21 mouse cellular contexts compared by ENCODE assay signal in genomic region chr6:4634804-4635203, GRCm38 (mm10). TPM values are rescaled to one million over a fixed set of nuclear protein-coding genes. Genes with fewer than 3 reads are reported as not detected.
A peak's percentile ranks its signal among the peaks of the same experiment; 100 is the strongest.
DNase-seq lines count a peak whose midpoint lies in the region; ATAC-seq lines count a peak whose summit lies in the region.
"Had no signal": no experiment of that assay in that cellular context is flagged by ENCODE, and none has a peak within 500 bp of the region (broad histone marks: within the 10 kb centered on the region; RNA-seq: fewer than 3 reads in every experiment).

No protein-coding gene starts in this region.

- H3K9me3 ChIP-seq in kidney, embryonic 14.5 days (ENCODE audit: control insufficient read depth, low read length): no peaks in the 10 kb centered on the region
- H3K9me3 ChIP-seq in kidney, embryonic 15.5 days (replicated peaks): no peaks in the 10 kb centered on the region
- no peaks in the 10 kb centered on the region for H3K9me3 ChIP-seq in limb, embryonic 12.5 days
- H3K9me3 ChIP-seq: embryonic facial prominence, embryonic 13.5 days; forebrain, embryonic 13.5 days; G1E; heart, embryonic 15.5 days had no signal

- DNase-seq in embryo, embryonic 11.5 days (ENCODE audit: low read depth, low spot score): peak; percentile 13
- DNase-seq in embryo, embryonic 10.5 days (ENCODE audit: low spot score): no peak
- no peak for DNase-seq in cerebellum, adult 11-12 months
- DNase-seq: adrenal gland, postnatal 14 days; B cell, adult 2 months; cerebellum, adult 2 months; cerebellum, postnatal 14 days; gastrocnemius, postnatal 36 days; heart, adult 11 months; heart, postnatal 14 days had no signal

- H3K27ac ChIP-seq in kidney, embryonic 14.5 days (ENCODE audit: low read depth, low read length): no peak overlapping the region
- H3K27ac ChIP-seq in kidney, embryonic 15.5 days: no peak overlapping the region
- H3K27ac ChIP-seq in limb, embryonic 12.5 days: peak overlapping the region; percentile 53; the same call in 1 of the 2 replicates
- H3K27ac ChIP-seq: embryonic facial prominence, embryonic 13.5 days; forebrain, embryonic 13.5 days; heart, embryonic 15.5 days; hindbrain, embryonic 14.5 days had no signal

- no peaks in the 10 kb centered on the region for H3K27me3 ChIP-seq in kidney, embryonic 14.5 days (ENCODE audit: control insufficient read depth, insufficient read depth, low read length)
- no peaks in the 10 kb centered on the region for H3K27me3 ChIP-seq in kidney, embryonic 15.5 days
- no peaks in the 10 kb centered on the region for H3K27me3 ChIP-seq in limb, embryonic 12.5 days
- H3K27me3 ChIP-seq: embryonic facial prominence, embryonic 13.5 days; forebrain, embryonic 13.5 days; heart, embryonic 15.5 days had no signal

- H3K4me2 ChIP-seq in kidney, embryonic 14.5 days (replicated peaks; ENCODE audit: low read depth, low read length): no peak overlapping the region
- no peak overlapping the region for H3K4me2 ChIP-seq in kidney, embryonic 15.5 days
- peak overlapping the region; percentile 19 for H3K4me2 ChIP-seq in limb, embryonic 12.5 days
- H3K4me2 ChIP-seq: embryonic facial prominence, embryonic 13.5 days; forebrain, embryonic 13.5 days; heart, embryonic 11.5 days; heart, embryonic 15.5 days; hindbrain, embryonic 14.5 days had no signal

- no peak overlapping the region for H3K9ac ChIP-seq in kidney, embryonic 14.5 days (ENCODE audit: low read depth, low read length)
- no peak overlapping the region for H3K9ac ChIP-seq in kidney, embryonic 15.5 days
- no peak overlapping the region for H3K9ac ChIP-seq in limb, embryonic 12.5 days (replicated peaks)
- H3K9ac ChIP-seq: embryonic facial prominence, embryonic 13.5 days; forebrain, embryonic 13.5 days; heart, embryonic 15.5 days; hindbrain, embryonic 14.5 days had no signal

- no peak overlapping the region for H3K4me3 ChIP-seq in kidney, embryonic 14.5 days (ENCODE audit: low read length)
- no peak overlapping the region for H3K4me3 ChIP-seq in kidney, embryonic 15.5 days (replicated peaks)
- no peak overlapping the region for H3K4me3 ChIP-seq in limb, embryonic 12.5 days (replicated peaks)
- H3K4me3 ChIP-seq: embryonic facial prominence, embryonic 13.5 days; forebrain, embryonic 13.5 days; heart, embryonic 15.5 days had no signal

- H3K36me3 ChIP-seq in kidney, embryonic 14.5 days (ENCODE audit: control insufficient read depth, insufficient read depth, low read length): peaks cover 7% of the 10 kb centered on the region; the same call in 1 of the 2 replicates
- peaks cover 14% of the 10 kb centered on the region; the same call in 1 of the 2 replicates for H3K36me3 ChIP-seq in kidney, embryonic 15.5 days
- H3K36me3 ChIP-seq in limb, embryonic 12.5 days: peaks cover 24% of the 10 kb centered on the region; the same call in 1 of the 2 replicates

- 0 out of 2 replicates have a peak, but pooled peaks have one; percentile 35 for ATAC-seq in kidney, embryonic 14.5 days (ENCODE audit: low FRiP score, low TSS enrichment)
- ATAC-seq in kidney, embryonic 15.5 days (replicated peaks; ENCODE audit: low FRiP score): no peak
- peak; percentile 76; the same call in 1 of the 2 replicates for ATAC-seq in limb, embryonic 12.5 days (ENCODE audit: insufficient number of reproducible peaks, insufficient read depth, low FRiP score, low TSS enrichment, low read depth)
- no peak for ATAC-seq in activated CD4-positive, CD25-positive, alpha-beta regulatory T cell, adult 4 months
- ATAC-seq: CD4-positive, CD25-positive, alpha-beta regulatory T cell, adult 4 months; forebrain, embryonic 13.5 days had no signal

- 0 out of 2 replicates have a peak, but pooled peaks cover 4% of the 10 kb centered on the region for H3K4me1 ChIP-seq in kidney, embryonic 14.5 days (ENCODE audit: control insufficient read depth, insufficient read depth, low read length)
- H3K4me1 ChIP-seq in kidney, embryonic 15.5 days: peaks cover 8% of the 10 kb centered on the region; the same call in 1 of the 2 replicates
- H3K4me1 ChIP-seq in limb, embryonic 12.5 days (replicated peaks): peaks cover 22% of the 10 kb centered on the region
- H3K4me1 ChIP-seq: embryonic facial prominence, embryonic 13.5 days had no signal

- WGBS in kidney, embryonic 14.5 days: 38% methylated on average over 1 of the region's 1 CpGs
- WGBS in kidney, embryonic 15.5 days: 36% methylated on average over 1 of the region's 1 CpGs
- WGBS in limb, embryonic 12.5 days: 17% methylated on average over 1 of the region's 1 CpGs

RNA-seq across cellular contexts. Expression of gene Casd1, which starts 34.2 kb away (rescaled TPM):
- 23.3 and 47.5 TPM in 2 replicates for polyA plus RNA-seq in kidney, embryonic 14.5 days (2014; fragmentation: Nextera tagmentation; extraction: Ambion mirVana)
- polyA plus RNA-seq in kidney, embryonic 15.5 days (2015; fragmentation: Nextera tagmentation; extraction: Ambion mirVana): 31.6 and 34.1 TPM in 2 replicates
- polyA plus RNA-seq in limb, embryonic 12.5 days (2016; fragmentation: Nextera tagmentation; extraction: Ambion mirVana): 51.6 and 53.1 TPM in 2 replicates
- polyA plus RNA-seq in activated CD4-positive, CD25-positive, alpha-beta regulatory T cell, adult 4 months (2017; shearing (Covaris generic)): 1 to 10 TPM; 6.4 to 10.0 TPM

Comparison
In these comparisons a context has a peak if more than half of its experiments do, and no peak if none do; other contexts are left out.
1. ATAC-seq: peak in kidney, embryonic 14.5 days (single experiment) and limb, embryonic 12.5 days (single experiment); none in kidney, embryonic 15.5 days (single experiment) and activated CD4-positive, CD25-positive, alpha-beta regulatory T cell, adult 4 months (single experiment).